Mouse (Mus musculus): ENCODE data around the gene Olfr1367.

GRCm38 (mm10) chr13:21372700-21373099, 26.0 kb downstream of the Olfr1367 start:
- no peak for TF ChIP-seq CTCF (IDR thresholded peaks at IDR 0.05; ENCODE audit: borderline replicate concordance, extremely low read depth, insufficient read depth, insufficient read length)
- TF ChIP-seq POLR2A (IDR thresholded peaks at IDR 0.05; ENCODE audit: borderline replicate concordance, extremely low read depth, insufficient read depth, insufficient read length, poor library complexity, severe bottlenecking), result no peak
